Mouse (Mus musculus) midbrain, embryonic 16.5 days (tissue): ENCODE measurements around the gene Uri1. TPM values are rescaled to one million over a fixed set of nuclear protein-coding genes. Genes with fewer than 3 reads are reported as not detected.

Experiments used
- ATAC-seq: fragments of 200-750 bp; cut with Nextera tagmentation; 2 replicates; pipeline ENCODE4 v1.8.0; 2017; ENCODE audit warnings: moderate TSS enrichment
- H3K27ac ChIP-seq: fragments of 300-500 bp; sonication (generic); 2 replicates; pipeline ENCODE4 v1.5.1; 2014; ENCODE audit warnings: mild to moderate bottlenecking, low read length, mixed read lengths
- H3K27me3 ChIP-seq: fragments of 300-500 bp; sonication (generic); 2 replicates; pipeline ENCODE4 v1.6.1; 2014; ENCODE audit warnings: low read depth, low read length, mixed read lengths; ENCODE audit not compliant: control insufficient read depth, insufficient read depth
- H3K36me3 ChIP-seq: fragments of 300-500 bp; sonication (generic); 2 replicates; pipeline ENCODE4 v1.6.1; 2014; ENCODE audit warnings: mild to moderate bottlenecking, low read length, moderate library complexity, mixed read lengths; ENCODE audit not compliant: control insufficient read depth, insufficient read depth
- H3K4me1 ChIP-seq: fragments of 300-500 bp; sonication (generic); 2 replicates; pipeline ENCODE4 v1.6.1; 2014; ENCODE audit warnings: mild to moderate bottlenecking, low read length, mixed read lengths; ENCODE audit not compliant: control insufficient read depth, insufficient read depth
- H3K4me2 ChIP-seq: fragments of 300-500 bp; sonication (generic); 2 replicates; pipeline ENCODE4 v1.6.1; 2014; ENCODE audit warnings: mild to moderate bottlenecking, low read length, mixed read lengths
- H3K4me3 ChIP-seq: fragments of 300-500 bp; sonication (generic); 2 replicates; pipeline ENCODE4 v1.5.1; 2014; ENCODE audit warnings: low read depth, mild to moderate bottlenecking, low read length, moderate library complexity, mixed read lengths
- H3K9ac ChIP-seq: fragments of 300-500 bp; sonication (generic); 2 replicates; pipeline ENCODE4 v1.6.1; 2014; ENCODE audit warnings: low read depth, low read length, mixed read lengths
- H3K9me3 ChIP-seq: fragments of 300-500 bp; sonication (generic); replicated peaks from 2 replicates; pipeline ENCODE4 v1.6.1; 2014; ENCODE audit warnings: mild to moderate bottlenecking, low read length, mixed read lengths; ENCODE audit not compliant: control insufficient read depth, poor library complexity, severe bottlenecking
- WGBS: fragments of 180-500 bp; shearing (Covaris S2); extraction: QIAGEN DNeasy Blood & Tissue Kit; methylation state at CpG from one replicate; pipeline ENCODE4 v1.1.7; 2014; 5-methylcytosine and 5-hydroxymethylcytosine counted together
- polyA plus RNA-seq: library from polyadenylated mRNA; unstranded; fragments of >200 nt; fragmentation: Nextera tagmentation; extraction: Ambion mirVana; gene quantifications from 2 replicates; pipeline ENCODE4 v1.2.1, GENCODE M21; 2015

Gene Uri1
- polyA plus RNA-seq, 1 experiment from 2014 or later: 33.3 TPM

DNA sequence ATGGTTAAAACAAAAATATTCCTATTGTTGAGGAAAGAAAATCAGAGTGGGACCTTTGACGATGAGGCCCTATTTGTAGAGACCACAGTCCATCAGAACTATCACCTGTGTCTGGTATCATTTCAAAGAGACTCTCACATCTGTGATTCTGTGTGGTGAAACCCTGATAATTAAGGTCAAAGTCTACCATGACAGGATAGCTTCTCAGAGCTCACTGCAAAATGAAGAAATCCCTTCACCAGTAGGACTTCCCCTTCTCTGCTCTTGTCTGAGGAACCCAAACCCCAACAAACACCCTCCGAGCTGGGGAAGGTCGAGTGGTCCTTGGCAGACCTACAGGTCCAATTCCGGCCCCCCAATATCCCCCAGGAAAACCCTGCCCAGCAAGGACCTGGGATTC lies 1.5 kb upstream of the Uri1 start:
- no peak overlapping the region for H3K4me2 ChIP-seq
- no peak overlapping the region for H3K9ac ChIP-seq
- no peak overlapping the region for H3K4me3 ChIP-seq
- no peaks in the 10 kb centered on the region for H3K27me3 ChIP-seq
- ATAC-seq: no peak
- H3K4me1 ChIP-seq: no peaks in the 10 kb centered on the region
- H3K36me3 ChIP-seq: no peaks in the 10 kb centered on the region
- H3K27ac ChIP-seq: no peak overlapping the region
- WGBS: 84% methylated on average over 4 of the region's 4 CpGs
- no peaks in the 10 kb centered on the region for H3K9me3 ChIP-seq

DNA sequence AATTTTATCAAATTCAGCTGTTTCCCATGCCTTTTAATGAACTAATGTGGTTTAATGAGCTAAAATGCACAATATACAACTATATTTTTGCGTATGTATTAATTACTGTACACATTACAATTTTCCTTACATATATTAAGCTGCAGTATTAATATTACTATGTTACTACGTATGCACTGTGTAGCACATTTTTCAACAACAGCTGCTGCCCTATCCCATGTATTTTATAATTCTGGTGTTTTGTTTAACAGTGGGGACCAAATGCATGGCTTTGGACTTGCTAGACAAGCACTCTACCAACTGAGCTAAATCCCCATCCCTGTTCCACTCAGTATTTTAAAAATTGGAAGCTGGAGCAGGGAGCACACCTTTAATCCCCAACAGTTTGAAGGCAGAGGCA lies 3.6 kb downstream of the Uri1 start:
- H3K27me3 ChIP-seq: no peaks in the 10 kb centered on the region
- H3K27ac ChIP-seq: peak overlapping the region; percentile 72
- H3K4me2 ChIP-seq: peak overlapping the region; percentile 53
- 33% methylated on average over 2 of the region's 2 CpGs for WGBS
- peak; percentile 63 for ATAC-seq
- peak overlapping the region; percentile 82 for H3K9ac ChIP-seq
- peak overlapping the region; percentile 86 for H3K4me3 ChIP-seq
- no peaks in the 10 kb centered on the region for H3K9me3 ChIP-seq
- peaks cover 3% of the 10 kb centered on the region; the same call in 1 of the 2 replicates for H3K4me1 ChIP-seq
- H3K36me3 ChIP-seq: no peaks in the 10 kb centered on the region

- peak; percentile 93 for ATAC-seq
- Histone ChIP-seq H3K4me3 (peak overlapping the region; percentile 86), H3K27me3 (no peaks in the 10 kb centered on the region), H3K36me3 (no peaks in the 10 kb centered on the region), H3K4me1 (peaks cover 3% of the 10 kb centered on the region; the same call in 1 of the 2 replicates), H3K4me2 (peak overlapping the region; percentile 53), H3K9me3 (no peaks in the 10 kb centered on the region), H3K9ac (peak overlapping the region; percentile 82), H3K27ac (peak overlapping the region; percentile 72)
- WGBS: 1% methylated on average over 34 of the region's 49 CpGs
Measured at GRCm38 (mm10) chr7:38019369-38019749, 4.0 kb downstream of the Uri1 start.

GRCm38 (mm10) chr7:38018416-38019368 lies 4.7 kb downstream of the Uri1 start:
- Histone ChIP-seq H3K4me2 (peak overlapping the region; percentile 53), H3K4me1 (peaks cover 3% of the 10 kb centered on the region; the same call in 1 of the 2 replicates), H3K9ac (peak overlapping the region; percentile 82), H3K9me3 (no peaks in the 10 kb centered on the region), H3K4me3 (peak overlapping the region; percentile 86), H3K27me3 (no peaks in the 10 kb centered on the region), H3K36me3 (no peaks in the 10 kb centered on the region), H3K27ac (peak overlapping the region; percentile 72)
- WGBS: under 1% methylated on average over 67 of the region's 67 CpGs
- ATAC-seq: peak; percentile 83

DNA sequence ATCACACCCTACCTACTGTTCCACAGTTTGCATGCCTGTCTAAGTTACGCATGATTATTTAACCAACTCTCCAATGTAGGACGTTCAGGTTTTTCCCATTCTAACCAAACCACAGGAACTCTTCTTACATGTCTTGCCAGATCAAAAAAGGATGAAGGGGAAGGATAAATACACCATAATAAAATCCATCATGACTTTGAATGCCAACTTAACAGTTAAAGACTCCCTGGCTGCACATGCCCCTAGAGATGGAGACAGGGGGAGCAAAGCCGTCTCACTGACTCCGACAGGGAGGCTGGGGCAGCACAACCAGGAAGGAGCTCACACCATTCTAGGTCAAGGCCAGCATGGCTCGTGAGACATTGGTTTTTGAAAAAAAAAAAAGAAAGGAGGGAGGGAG lies 8.0 kb downstream of the Uri1 start:
- Histone ChIP-seq H3K27me3 (no peaks in the 10 kb centered on the region), H3K9ac (no peak overlapping the region), H3K4me3 (no peak overlapping the region), H3K9me3 (no peaks in the 10 kb centered on the region), H3K36me3 (no peaks in the 10 kb centered on the region), H3K27ac (no peak overlapping the region), H3K4me2 (no peak overlapping the region), H3K4me1 (peaks cover 3% of the 10 kb centered on the region; the same call in 1 of the 2 replicates)
- no peak for ATAC-seq
- 61% methylated on average over 5 of the region's 5 CpGs for WGBS

- H3K36me3 ChIP-seq: no peaks in the 10 kb centered on the region
- no peaks in the 10 kb centered on the region for H3K9me3 ChIP-seq
- no peaks in the 10 kb centered on the region for H3K27me3 ChIP-seq
- WGBS: 82% methylated on average over 3 of the region's 3 CpGs
- ATAC-seq: no peak
- H3K4me2 ChIP-seq: no peak overlapping the region
- no peak overlapping the region for H3K4me3 ChIP-seq
- peaks cover 3% of the 10 kb centered on the region; the same call in 1 of the 2 replicates for H3K4me1 ChIP-seq
- H3K27ac ChIP-seq: no peak overlapping the region
- H3K9ac ChIP-seq: no peak overlapping the region
Measured at GRCm38 (mm10) chr7:38013946-38014345, 9.4 kb downstream of the Uri1 start.

- Histone ChIP-seq H3K4me2 (no peak overlapping the region), H3K4me1 (peaks cover 2% of the 10 kb centered on the region; the same call in 1 of the 2 replicates), H3K36me3 (no peaks in the 10 kb centered on the region), H3K27ac (no peak overlapping the region), H3K4me3 (no peak overlapping the region), H3K27me3 (no peaks in the 10 kb centered on the region), H3K9me3 (no peaks in the 10 kb centered on the region), H3K9ac (no peak overlapping the region)
- WGBS: 93% methylated on average over 4 of the region's 4 CpGs
- ATAC-seq: no peak
Measured at GRCm38 (mm10) chr7:38012811-38013210, 10.5 kb downstream of the Uri1 start.

- Histone ChIP-seq H3K9me3 (no peaks in the 10 kb centered on the region), H3K4me2 (no peak overlapping the region), H3K27ac (no peak overlapping the region), H3K36me3 (no peaks in the 10 kb centered on the region), H3K9ac (no peak overlapping the region), H3K4me1 (no peaks in the 10 kb centered on the region), H3K4me3 (no peak overlapping the region), H3K27me3 (no peaks in the 10 kb centered on the region)
- ATAC-seq: no peak
- WGBS: 80% methylated on average over 6 of the region's 6 CpGs
Measured at GRCm38 (mm10) chr7:38008359-38008758, 15.0 kb downstream of the Uri1 start.

- Histone ChIP-seq H3K9me3 (no peaks in the 10 kb centered on the region), H3K27ac (no peak overlapping the region), H3K4me2 (no peak overlapping the region), H3K4me1 (no peaks in the 10 kb centered on the region), H3K9ac (no peak overlapping the region), H3K36me3 (no peaks in the 10 kb centered on the region), H3K27me3 (no peaks in the 10 kb centered on the region), H3K4me3 (no peak overlapping the region)
- WGBS: 90% methylated on average over 2 of the region's 2 CpGs
- no peak for ATAC-seq
Measured at GRCm38 (mm10) chr7:38002451-38002850, 20.9 kb downstream of the Uri1 start.
